Mouse (Mus musculus): ENCODE measurements around the gene Abcg1.

Gene Abcg1

DNA sequence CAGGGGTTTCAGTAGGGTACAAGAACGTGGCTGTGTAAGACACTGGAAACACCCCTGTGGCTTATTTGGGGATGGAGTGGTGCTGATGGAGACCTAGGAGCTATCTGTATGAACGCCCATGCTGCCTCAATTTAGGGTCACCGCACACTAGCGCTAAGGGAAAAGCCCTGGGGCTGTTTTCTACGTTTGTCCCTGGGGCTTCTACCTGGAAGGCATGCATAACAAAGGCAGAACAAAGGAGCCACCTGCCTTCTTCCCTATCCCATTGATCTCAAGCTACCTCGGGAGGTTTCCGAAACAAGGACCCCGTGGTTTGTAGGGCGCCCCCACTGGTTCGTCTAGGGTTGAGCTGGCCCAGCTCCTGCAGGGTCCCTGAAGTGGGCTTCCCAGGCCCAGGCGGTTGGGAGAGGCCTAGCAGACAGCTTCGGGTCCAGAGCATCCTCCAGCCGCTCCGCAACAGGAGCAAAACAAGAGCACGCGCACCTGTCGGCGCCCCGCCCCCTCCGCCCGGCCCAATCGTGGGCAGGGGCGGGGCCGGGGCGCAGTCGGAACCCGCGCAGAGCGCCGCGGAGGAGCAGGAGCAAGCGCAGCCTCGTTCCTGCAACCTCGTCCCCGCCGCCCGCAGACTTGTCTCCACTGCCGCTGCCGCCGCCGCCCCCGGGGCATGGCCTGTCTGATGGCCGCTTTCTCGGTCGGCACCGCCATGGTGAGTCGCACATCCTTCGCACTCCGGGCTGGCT, at the start of gene Abcg1:
Gene Abcg1, plus strand, starts transcription at position 525 of the 740 bp plus-strand sequence.
- DNase-seq (ENCODE audit: low spot score) = peak; percentile 77

DNA sequence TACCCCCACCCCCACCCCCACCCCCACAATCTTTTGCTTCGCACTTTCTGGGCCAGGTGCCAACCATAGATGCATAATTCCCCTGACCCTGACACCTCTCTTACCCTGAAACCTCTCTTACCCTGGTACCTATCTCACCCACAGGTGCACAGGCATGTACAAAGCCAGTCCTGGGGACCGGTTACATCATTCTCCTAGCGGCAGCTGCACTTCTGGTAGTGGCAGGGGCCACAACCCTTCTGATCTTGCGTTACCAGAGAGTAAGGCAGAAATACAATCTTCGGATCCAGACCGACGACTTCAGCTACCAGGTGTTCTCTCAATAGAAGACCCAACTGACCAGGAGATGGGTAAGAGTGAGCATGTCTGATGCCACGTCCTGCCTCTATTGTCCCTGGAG, 49.1 kb upstream of the Abcg1 start:
- no peak for DNase-seq (ENCODE audit: low spot score)

DNA sequence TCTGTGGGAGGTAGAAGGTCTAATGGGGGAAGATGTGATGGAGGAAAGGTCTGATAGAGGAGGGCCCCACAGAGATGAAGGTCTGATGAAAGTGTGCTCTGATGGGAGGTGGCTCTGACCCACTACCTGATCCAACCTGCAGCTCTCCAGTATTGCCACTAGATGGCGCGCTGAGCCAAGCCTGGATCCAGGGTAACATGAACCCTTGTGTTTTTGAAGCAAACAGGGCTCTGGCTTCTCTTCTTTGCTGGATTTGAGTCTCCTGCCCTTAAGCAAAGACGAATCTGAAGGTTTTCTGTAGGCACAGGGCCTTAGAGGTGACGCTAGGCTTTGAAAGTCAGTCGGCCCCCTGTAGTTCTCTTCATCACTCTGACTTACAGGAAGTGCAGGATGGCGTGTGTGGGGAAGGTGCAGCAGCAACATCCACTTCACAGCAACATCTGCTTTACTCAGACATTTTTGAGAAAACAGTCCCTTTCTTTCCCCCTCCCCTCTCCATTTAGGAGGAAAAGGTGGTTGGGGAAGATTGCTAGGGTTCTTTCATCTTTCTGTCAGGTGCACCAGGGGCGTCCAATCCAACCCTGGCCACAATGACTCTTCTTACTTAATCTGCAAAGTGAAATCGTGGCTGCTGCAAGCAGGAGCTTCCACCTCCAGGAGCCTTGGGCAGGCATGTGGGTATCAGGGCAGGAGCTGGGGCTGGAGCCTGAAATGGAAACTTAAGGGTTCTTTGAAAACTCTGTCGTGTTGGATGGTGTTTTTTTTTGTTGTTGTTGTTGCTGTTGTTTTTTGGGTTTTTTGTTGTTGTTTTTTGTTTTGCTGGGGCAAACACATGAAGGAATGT, 45.7 kb upstream of the Abcg1 start:
- peak; percentile 86 for DNase-seq (ENCODE audit: low spot score)

DNA sequence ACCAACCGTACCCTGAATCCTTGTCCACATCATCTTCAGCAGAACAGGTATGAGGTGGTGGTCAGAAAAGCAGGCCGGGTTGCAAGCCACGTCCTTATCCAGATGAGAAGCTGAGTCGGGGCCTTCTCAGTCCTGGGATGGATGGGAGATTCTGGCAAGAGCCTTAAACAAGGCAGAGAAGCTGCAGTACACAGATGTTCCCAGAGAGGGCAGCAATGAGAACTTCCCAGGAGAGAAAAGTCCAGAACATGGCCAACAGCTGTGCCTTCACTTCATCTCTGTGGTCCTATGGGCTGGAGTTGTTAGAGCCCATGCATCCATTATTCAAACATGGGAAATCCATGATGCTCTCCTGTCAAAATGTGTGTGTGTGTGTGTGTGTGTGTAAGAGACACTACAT, 39.2 kb upstream of the Abcg1 start:
- peak; percentile 88 for DNase-seq (ENCODE audit: low spot score)

DNA sequence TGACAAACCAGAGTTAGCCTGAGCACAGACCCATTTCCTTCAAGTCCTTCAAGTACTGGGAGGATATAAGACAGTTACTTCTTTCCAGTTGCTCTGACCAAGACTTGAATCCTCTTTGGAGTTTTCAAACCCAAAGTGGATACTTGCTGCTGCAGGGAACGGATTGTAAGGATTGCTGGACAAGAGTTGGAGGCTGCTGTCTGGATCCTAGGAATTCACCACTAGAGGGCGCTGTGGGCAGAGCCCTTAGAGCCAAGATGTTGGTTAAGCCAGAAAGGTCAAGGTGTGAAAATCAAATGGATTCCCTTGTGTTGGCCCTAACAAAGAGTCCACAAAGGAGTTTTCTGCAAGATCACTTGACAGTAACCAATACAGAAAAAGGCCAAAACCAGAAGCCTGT, 38.0 kb upstream of the Abcg1 start:
- peak; percentile 86 for DNase-seq (ENCODE audit: low spot score)

DNA sequence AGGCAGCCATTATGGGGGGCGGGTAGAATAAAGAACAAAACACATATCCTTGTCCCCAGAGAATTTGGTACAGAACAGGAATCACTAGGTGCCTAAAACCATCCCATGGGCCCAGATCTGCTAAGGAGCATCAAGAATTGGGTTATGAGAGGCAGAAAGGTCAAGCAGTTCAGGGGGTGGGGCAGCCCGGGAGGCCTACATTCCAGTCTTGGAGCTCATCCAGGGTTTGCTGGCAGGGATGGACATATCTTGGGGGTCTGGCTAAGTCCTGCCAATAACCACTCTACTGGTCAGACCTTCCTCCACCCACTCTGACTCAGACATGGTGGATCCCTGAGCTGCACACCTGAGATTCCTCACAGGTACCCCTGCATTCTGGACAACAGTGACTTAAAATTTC, 37.4 kb upstream of the Abcg1 start:
- DNase-seq (ENCODE audit: low spot score) = no peak

DNA sequence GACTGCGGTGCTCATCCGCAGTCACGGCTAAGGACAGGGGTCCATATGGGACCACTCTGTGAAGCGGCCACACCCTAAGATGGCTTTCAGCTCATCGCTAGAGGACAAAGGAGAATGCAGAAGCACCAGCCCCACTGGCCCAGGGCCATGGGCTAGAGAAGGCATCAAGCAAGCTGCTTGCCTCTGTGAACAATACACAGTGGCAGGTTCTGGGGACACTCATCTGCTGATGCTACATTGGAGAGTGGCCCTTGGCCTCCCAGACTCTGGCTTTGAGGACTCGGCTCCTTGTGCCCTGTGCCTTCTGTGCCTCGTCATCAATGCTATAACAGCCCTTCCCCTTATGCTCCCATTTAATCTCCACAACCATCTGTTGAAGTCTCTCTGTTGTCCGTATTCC, 36.2 kb upstream of the Abcg1 start:
- DNase-seq (ENCODE audit: low spot score) = no peak

DNA sequence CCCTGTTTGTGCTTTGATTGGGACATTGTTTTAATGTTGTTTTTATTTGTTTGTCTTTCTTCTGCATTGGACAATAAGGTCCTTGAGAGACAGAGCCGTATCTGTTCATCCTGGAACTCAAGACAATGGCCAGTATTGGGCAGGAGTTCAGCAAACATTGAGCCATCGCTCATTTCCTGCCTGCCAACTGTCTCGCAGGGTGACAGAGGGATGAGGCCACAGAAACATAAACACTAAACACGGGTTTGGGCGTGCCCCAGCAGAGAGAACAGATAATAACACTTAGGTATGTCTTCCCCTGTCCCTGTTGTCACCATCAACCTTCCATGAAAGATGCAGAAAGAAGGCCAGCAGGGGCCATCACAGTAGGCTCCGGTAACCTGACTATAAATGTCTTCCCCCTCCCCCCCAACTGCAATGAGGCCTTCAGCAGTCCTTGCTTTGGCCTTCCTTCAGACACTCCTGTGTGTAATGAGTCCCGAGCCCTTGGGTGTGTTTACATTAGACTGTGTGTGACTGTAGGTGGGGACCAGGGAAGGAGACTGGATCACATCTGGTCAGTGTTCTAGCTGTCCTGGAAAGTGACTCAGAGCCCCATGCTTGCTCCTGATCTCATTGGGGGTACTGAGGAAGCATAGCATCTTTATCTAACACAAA, 33.2 kb upstream of the Abcg1 start:
- DNase-seq (ENCODE audit: low spot score) = no peak

DNA sequence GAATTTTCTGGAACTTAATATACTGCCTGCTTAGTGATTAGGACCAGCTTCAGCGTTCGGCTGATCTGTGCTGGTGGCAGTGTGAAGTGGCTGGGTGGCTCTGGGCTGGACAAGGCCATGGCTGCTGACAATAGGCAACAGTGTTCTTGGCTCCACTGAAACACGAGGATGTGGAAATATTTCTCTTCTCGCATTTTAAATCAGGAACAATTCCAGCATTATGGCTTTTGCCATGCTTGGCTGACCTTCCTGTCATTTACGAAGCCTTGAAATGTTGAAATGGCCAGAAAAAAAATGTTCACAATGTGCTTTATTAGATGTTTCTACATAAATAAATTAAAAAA, 32.7 kb upstream of the Abcg1 start:
- no peak for DNase-seq (ENCODE audit: low spot score)

DNA sequence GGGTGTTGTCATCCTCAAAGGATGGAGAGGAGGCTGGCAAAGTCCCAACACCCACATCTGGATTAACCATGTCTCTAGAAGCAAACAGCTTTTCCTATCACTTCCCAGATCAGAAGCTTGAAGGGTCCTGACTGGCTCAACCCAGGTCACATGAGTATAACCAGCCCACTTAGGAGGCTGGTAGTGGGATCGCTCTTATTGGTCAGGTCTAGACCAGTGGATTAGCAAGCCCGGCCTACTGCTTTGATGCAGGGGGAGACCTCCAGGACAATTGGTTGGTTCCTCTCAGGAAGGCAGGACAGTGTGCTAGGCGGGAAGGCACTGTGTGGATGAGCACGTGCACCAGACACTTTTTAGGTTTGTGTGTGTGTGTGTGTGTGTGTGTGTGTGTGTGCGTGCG, 30.5 kb upstream of the Abcg1 start:
- DNase-seq (ENCODE audit: low spot score) = no peak

DNA sequence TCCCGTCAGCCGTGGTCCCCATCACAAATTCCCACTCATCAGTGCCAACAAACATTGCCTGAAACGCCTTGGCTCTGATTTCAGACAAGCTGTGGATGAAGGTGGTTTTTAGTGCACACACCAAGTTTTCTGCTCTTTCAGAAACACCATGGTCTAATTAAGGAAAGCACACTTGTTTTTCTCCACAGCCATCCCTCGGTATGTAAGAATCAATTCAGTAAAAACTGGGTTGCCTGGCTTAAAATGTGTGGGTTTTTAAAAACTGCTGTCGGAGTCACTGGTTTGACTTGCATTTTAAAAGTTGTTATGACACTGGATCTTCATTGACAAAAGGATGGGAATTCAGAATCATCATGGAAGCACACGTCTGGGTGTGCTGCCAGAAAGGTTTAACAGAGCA, 29.8 kb upstream of the Abcg1 start:
- no peak for DNase-seq (ENCODE audit: low spot score)

DNA sequence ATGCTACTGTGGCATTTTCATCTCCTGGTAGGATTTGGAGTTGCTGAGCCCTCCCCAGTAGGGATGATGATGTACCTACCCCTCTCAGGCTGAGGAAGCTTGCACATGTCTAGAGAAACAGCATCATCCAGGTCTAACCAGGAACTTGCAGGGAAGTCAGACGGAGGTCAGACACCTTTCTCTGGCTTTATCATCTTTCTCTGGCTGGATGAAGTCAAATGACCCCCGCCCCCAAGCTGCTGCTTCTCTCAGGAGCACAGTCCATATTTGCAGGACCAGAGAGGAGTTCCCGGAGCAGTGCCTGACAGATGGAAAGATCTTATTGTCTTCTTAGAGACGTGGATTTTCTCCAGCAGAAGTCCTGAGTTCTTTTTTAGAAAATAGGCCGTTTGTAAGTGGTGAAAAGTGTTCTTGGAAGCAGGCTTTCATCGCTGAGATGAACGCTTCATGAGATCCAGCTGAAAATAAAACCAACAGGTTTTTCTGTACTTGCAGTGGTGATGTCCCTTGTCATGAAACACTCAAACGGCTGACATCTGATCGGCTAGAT, 28.6 kb upstream of the Abcg1 start:
- no peak for DNase-seq (ENCODE audit: low spot score)

DNA sequence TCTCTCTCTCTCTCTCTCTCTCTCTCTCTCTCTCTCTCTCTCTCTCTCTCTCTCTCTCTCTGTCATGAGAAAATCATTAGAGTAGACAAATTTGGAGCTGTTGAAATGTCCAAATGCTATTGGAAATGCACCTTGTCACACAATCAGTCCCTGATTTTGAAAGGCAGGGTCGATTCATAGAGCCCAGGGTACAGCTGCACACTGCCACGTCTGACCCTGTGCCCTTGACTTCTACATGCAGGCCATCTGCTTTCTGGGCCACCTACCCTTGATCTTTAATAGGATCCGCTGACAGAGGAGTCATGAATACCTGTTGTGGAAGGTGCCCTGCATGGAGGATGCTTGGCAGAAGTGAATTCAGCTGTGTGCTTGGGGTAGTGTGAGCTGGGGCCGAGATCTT, 28.1 kb upstream of the Abcg1 start:
- DNase-seq (ENCODE audit: low spot score) = no peak

DNA sequence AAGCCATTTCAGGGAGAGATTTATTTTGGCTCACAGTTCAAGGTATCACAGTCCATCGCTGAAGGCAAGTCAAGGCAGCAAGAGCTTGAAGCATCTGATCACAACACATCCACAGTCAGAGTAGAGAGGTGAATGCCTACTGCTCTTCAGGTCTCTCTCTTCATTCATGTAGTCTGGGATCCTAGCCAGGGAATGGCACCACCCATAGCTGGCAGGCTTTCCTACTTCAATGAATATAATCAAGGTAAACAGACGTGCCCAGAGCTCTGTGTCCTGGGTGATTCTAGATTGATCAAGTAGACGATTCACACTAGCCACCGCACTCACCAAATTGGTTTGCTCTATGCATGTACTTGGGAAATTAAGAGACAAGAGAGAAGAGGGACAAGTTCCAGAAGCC, 25.1 kb upstream of the Abcg1 start:
- DNase-seq (ENCODE audit: low spot score) = no peak

DNA sequence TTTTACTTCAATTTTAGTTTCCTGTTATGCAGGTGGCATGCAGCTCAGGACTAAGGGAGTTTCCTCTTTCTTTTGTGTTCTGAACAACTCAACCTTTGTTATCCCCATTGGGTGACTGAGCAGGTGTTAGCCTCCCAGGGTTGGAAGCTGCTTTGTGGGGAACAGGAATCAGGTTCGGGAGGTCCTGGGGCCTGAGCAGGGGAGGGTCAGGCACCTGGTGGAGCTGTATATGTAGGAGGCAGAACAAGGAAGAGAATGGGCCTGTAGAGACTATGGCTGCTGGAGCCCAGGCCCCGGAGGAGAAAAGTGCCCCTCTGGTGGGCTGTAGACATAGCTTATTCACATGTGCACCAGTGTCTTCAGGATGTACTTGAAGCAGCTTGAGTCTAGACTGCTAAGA, 24.2 kb upstream of the Abcg1 start:
- no peak for DNase-seq (ENCODE audit: low spot score)

DNA sequence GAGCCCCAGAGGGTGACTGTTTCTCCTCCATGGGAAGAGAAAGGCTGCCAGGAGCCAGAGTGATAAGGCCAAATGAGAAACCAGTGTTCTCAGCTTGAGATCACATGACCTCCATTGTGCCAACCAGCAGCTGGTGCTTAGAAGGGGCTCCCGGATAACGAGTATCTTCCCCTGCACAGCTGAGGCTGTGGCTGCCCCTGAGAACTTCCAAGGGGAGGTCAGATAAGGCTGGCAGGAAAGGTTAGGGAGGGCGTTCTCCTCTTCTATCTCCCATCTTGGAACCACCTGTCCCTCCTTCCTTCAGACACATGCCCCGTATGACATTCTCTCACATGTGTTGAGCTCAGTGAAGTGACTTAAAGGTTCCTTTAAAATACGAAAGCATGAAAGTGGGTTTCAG, 23.3 kb upstream of the Abcg1 start:
- peak; percentile 43 for DNase-seq (ENCODE audit: low spot score)

DNA sequence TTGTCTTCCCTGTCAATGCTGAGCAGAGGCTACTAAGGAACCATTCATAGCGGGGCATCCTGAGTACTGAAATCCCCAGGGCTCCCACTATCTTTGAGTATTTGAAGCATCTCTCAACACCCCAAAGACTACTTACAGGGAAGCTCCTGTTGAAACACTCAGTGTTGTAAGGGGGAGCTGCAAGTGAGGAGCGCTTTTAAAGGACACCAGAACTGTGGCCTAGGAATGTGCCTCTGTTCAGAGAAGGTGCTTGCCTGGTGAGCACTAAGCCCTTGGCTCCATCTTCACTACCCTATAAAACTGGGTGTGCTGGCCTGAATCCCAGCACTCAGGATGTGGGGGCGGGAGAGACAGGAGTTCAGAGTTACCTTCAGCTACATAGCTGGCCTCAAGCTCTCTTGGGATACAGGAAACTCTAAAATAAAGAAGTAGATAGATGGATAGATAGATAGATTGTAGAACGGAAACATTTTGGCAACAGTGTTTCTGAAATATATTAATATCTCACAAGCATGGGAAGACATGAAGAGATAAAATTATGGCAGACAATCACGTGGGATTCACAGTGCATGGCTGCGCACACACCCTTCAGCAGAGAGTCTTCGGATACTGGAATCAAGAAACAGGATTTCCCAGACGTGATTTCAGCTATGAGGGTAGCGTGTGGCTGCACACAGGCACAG, 22.7 kb upstream of the Abcg1 start:
- DNase-seq (ENCODE audit: low spot score) = no peak

DNA sequence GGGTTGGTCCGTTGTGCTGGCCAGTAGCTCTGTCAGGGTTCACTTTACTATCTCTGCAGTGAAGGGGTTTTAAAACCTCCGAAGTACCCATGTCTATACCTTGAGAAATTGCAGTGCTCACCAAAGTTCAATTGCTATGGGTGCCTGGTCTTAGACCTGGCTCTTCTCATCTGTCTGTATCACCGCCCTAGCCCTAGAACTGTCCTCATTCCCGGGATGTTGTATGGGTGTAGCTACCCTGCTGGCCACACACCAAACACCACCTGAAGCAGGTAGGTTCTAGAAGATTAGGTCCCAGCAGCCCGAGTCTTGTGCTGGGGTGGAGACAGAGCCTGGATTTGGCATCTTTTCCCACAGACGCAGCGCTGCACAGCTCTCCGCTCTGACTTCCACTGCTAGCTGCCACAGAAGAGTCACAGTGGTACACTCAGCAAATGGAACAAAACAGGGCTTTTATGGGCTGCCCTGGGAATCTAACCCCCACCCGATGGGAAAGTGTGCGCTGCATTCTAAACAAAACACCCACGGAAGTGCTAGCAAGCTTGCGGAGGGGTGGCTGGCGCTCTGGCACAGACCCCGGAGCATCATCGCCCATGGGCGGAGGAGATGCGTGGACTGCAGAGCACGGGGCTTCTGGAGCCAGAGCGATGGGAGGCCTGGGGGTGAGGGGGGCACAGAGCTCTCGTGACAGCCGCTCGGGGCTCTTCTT, 21.2 kb upstream of the Abcg1 start:
- no peak for DNase-seq (ENCODE audit: low spot score)

DNA sequence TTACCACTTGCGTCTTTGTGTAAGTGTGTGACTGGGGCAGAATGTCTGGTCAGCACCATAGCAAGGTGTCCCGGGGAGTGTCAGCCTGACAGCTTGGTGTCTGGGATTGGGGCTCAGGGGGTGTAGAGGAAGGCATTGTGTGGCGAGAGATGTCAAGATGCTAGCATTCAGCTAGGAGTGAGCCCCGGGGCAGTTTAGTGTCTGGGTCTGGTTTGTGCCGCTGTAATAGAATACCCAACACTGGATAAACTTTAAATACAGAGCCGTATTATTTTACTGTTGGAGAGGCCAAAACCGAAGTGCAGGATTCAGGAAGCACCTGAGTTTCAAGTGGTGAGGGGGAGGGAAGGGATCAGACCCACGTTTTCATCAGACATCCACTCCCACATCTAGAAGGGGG, 20.1 kb upstream of the Abcg1 start:
- no peak for DNase-seq (ENCODE audit: low spot score)

DNA sequence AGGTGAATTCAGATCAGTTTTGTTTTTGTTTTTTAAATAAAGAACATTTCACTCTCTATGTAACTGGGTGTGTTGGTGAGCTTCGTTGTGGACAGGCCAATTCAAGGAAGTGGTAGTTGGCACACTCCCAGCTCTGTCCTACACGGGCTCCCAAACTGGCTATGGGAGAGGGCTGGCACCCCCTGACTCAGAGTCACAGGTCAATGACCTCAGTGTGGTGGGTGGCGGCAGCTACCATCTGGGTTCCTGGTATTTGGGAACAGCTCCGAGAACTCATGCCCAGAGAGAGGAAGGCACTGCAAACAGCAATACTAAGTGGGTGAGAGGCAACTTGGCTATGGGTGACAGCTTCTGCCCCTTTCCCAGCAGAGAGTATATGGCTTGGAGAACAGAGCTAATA, 19.1 kb upstream of the Abcg1 start:
- no peak for DNase-seq (ENCODE audit: low spot score)

DNA sequence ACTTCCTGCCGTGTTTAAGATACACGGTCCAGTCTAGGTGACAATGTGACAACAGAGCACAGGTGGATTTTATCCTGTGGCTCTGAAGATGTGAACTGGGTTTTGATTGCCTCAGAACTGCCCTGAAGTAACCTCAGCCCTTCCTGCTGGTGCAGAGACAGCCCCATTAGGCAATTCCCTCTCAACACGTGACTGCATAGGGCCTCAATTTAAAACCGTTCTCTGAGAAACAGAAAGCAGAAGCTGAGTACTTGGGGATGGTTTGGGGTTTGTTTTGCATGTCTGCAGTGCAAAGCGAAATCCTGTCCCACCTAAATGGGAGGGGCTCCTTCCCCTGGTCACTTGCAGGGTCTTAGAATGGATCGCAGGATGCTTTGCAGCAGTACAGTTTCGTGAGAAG, 17.8 kb upstream of the Abcg1 start:
- DNase-seq (ENCODE audit: low spot score) = no peak

DNA sequence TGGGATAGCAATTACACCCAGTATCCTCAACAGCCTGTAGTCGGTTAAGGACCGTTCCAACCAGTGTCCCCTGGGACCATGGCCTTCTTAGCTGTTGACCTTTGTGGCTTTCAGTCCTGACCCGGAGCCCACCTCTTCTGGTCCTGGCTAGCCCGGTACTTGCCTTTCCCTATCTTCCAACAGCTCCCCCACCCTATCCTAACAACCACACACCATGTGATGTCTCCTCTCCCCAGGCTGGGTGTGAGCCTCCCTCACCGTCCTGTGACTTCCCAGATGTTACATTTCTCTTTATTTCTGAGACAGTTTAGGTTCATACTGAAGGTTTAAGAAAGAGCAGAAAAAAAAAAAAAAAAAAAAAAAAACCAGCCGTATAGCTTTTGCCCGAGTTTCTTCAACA, 17.1 kb upstream of the Abcg1 start:
- no peak for DNase-seq (ENCODE audit: low spot score)

Measured in retina, embryonic 14.5 days (tissue).